8 mouse cellular contexts compared by ENCODE assay signal in genomic region chr12:91401049-91401352, GRCm38 (mm10). TPM values are rescaled to one million over a fixed set of nuclear protein-coding genes. Genes with fewer than 3 reads are reported as not detected.
A peak's percentile ranks its signal among the peaks of the same experiment; 100 is the strongest.
DNase-seq lines count a peak whose midpoint lies in the region; ATAC-seq lines count a peak whose summit lies in the region.

No protein-coding gene starts in this region.

- no peak overlapping the region for H3K27ac ChIP-seq in lung, embryonic 16.5 days (ENCODE audit: low read length)
- H3K27ac ChIP-seq in forebrain, embryonic 13.5 days, result no peak overlapping the region
- no peak overlapping the region for H3K27ac ChIP-seq in liver, embryonic 12.5 days
- H3K27ac ChIP-seq in stomach, embryonic 15.5 days, result no peak overlapping the region

- no peaks in the 10 kb centered on the region for H3K9me3 ChIP-seq in lung, embryonic 16.5 days (ENCODE audit: control insufficient read depth, low read length)
- no peaks in the 10 kb centered on the region for H3K9me3 ChIP-seq in forebrain, embryonic 13.5 days (replicated peaks)
- no peaks in the 10 kb centered on the region for H3K9me3 ChIP-seq in liver, embryonic 12.5 days (replicated peaks)
- H3K9me3 ChIP-seq in stomach, embryonic 15.5 days, result no peaks in the 10 kb centered on the region

- H3K4me1 ChIP-seq in lung, embryonic 16.5 days (replicated peaks; ENCODE audit: control insufficient read depth, insufficient read depth, low read length), result peaks cover 3% of the 10 kb centered on the region
- peaks cover 17% of the 10 kb centered on the region for H3K4me1 ChIP-seq in forebrain, embryonic 13.5 days
- peaks cover 5% of the 10 kb centered on the region for H3K4me1 ChIP-seq in liver, embryonic 12.5 days
- H3K4me1 ChIP-seq in stomach, embryonic 15.5 days, result 0 out of 2 replicates have a peak, but pooled peaks cover 4% of the 10 kb centered on the region

- ATAC-seq in lung, embryonic 16.5 days (ENCODE audit: low read depth), result no peak; the same call in 1 of the 2 replicates
- no peak for ATAC-seq in forebrain, embryonic 13.5 days
- 0 out of 2 replicates have a peak, but pooled peaks have one; percentile 21 for ATAC-seq in liver, embryonic 12.5 days
- no peak for ATAC-seq in stomach, embryonic 15.5 days (ENCODE audit: insufficient read depth, low FRiP score, low read depth)

- intact Hi-C loops in left cerebral cortex, postnatal 36 days (cut with DNase I), result loop anchor here (2.0 kb wide), 1 partner anchor 398 kb away; no protein-coding TSS in a partner anchor

- peaks cover 7% of the 10 kb centered on the region for H3K27me3 ChIP-seq in lung, embryonic 16.5 days (ENCODE audit: control insufficient read depth, insufficient read depth, low read depth, low read length)
- H3K27me3 ChIP-seq in forebrain, embryonic 13.5 days, result peaks cover 26% of the 10 kb centered on the region; the same call in 1 of the 2 replicates
- peaks cover 58% of the 10 kb centered on the region for H3K27me3 ChIP-seq in liver, embryonic 12.5 days (replicated peaks)
- 0 out of 2 replicates have a peak, but pooled peaks cover 6% of the 10 kb centered on the region for H3K27me3 ChIP-seq in stomach, embryonic 15.5 days (replicated peaks)

- H3K4me3 ChIP-seq in lung, embryonic 16.5 days (ENCODE audit: low read length), result peak overlapping the region; percentile 54
- peak overlapping the region; percentile 49 for H3K4me3 ChIP-seq in forebrain, embryonic 13.5 days
- H3K4me3 ChIP-seq in liver, embryonic 12.5 days, result peak overlapping the region; percentile 39
- H3K4me3 ChIP-seq in stomach, embryonic 15.5 days (replicated peaks), result peak overlapping the region; percentile 49

- DNase-seq in lung, postnatal 4 days, result no peak
- DNase-seq in urinary bladder, postnatal 4 days (ENCODE audit: low spot score in 2 of 2), result no peak
- DNase-seq in thymus, postnatal 4 days, result no peak
- no peak for DNase-seq in left cerebral cortex, postnatal 36 days (ENCODE audit: low spot score in 2 of 2)

- peak overlapping the region; percentile 54 for H3K9ac ChIP-seq in lung, embryonic 16.5 days (ENCODE audit: low read length)
- peak overlapping the region; percentile 62 for H3K9ac ChIP-seq in forebrain, embryonic 13.5 days
- H3K9ac ChIP-seq in liver, embryonic 12.5 days, result peak overlapping the region; percentile 6; the same call in 1 of the 2 replicates
- H3K9ac ChIP-seq in stomach, embryonic 15.5 days, result no peak overlapping the region

- peak overlapping the region; percentile 82 for H3K4me2 ChIP-seq in lung, embryonic 16.5 days (ENCODE audit: low read depth, low read length)
- H3K4me2 ChIP-seq in forebrain, embryonic 13.5 days, result peak overlapping the region; percentile 91
- H3K4me2 ChIP-seq in liver, embryonic 12.5 days, result peak overlapping the region; percentile 67
- peak overlapping the region; percentile 89 for H3K4me2 ChIP-seq in stomach, embryonic 15.5 days

- no peaks in the 10 kb centered on the region for H3K36me3 ChIP-seq in lung, embryonic 16.5 days (ENCODE audit: control insufficient read depth, insufficient read depth, low read length)
- H3K36me3 ChIP-seq in forebrain, embryonic 13.5 days (ENCODE audit: poor library complexity, severe bottlenecking), result no peaks in the 10 kb centered on the region
- no peaks in the 10 kb centered on the region for H3K36me3 ChIP-seq in liver, embryonic 12.5 days
- H3K36me3 ChIP-seq in stomach, embryonic 15.5 days, result no peaks in the 10 kb centered on the region

- 4% methylated on average over 12 of the region's 12 CpGs for WGBS in lung, embryonic 16.5 days
- WGBS in forebrain, embryonic 13.5 days, result 5% methylated on average over 12 of the region's 12 CpGs
- WGBS in liver, embryonic 12.5 days (ENCODE audit: insufficient replicate concordance), result 9% methylated on average over 12 of the region's 12 CpGs
- 9% methylated on average over 12 of the region's 12 CpGs for WGBS in stomach, embryonic 15.5 days

RNA-seq across cellular contexts. Expression of gene Tshr, which starts 16.6 kb away (rescaled TPM):
- 0.19 and 0.20 TPM in 2 replicates for polyA plus RNA-seq in lung, embryonic 16.5 days (2015; fragmentation: Nextera tagmentation; extraction: Ambion mirVana)
- polyA plus RNA-seq in forebrain, embryonic 13.5 days (2015; fragmentation: Nextera tagmentation; extraction: Ambion mirVana), result 1.2 and 1.5 TPM in 2 replicates
- 0.05 TPM in 1 of 2 replicates, not detected in the other for polyA plus RNA-seq in liver, embryonic 12.5 days (2016; fragmentation: Nextera tagmentation; extraction: Ambion mirVana)
- 0.53 and 0.63 TPM in 2 replicates for polyA plus RNA-seq in stomach, embryonic 15.5 days (2015; fragmentation: Nextera tagmentation; extraction: Ambion mirVana)
- under 1 TPM; 0.27 to 0.30 TPM for total RNA-seq in left cerebral cortex, postnatal 36 days (2021)

RNA-seq across cellular contexts. Expression of gene Cep128, which starts 16.8 kb away (rescaled TPM):
- polyA plus RNA-seq in lung, embryonic 16.5 days (2015; fragmentation: Nextera tagmentation; extraction: Ambion mirVana), result 11.1 and 12.7 TPM in 2 replicates
- 8.9 and 9.9 TPM in 2 replicates for polyA plus RNA-seq in forebrain, embryonic 13.5 days (2015; fragmentation: Nextera tagmentation; extraction: Ambion mirVana)
- polyA plus RNA-seq in liver, embryonic 12.5 days (2016; fragmentation: Nextera tagmentation; extraction: Ambion mirVana), result 13.8 and 15.1 TPM in 2 replicates
- polyA plus RNA-seq in stomach, embryonic 15.5 days (2015; fragmentation: Nextera tagmentation; extraction: Ambion mirVana), result 8.0 and 8.4 TPM in 2 replicates
- 1 to 10 TPM; 9.9 TPM for total RNA-seq in left cerebral cortex, postnatal 36 days (2021)
